Mouse (Mus musculus) adrenal gland, adult (tissue): ENCODE measurements at regions not wholly inside any gene's neighbourhood (a gene's known extent, or its start where the extent isn't known, plus 50 kb on each side); places are given as distances from the start of the nearest gene placed in this dataset.

Source experiments
- DNase-seq, 2 experiments: peaks; one replicate each; pipeline ENCODE4 v3.0.0; 2022 to 2023; ENCODE audit warnings: low spot score in 1 of 2; ENCODE audit not compliant: inconsistent age in 2 of 2

DNA sequence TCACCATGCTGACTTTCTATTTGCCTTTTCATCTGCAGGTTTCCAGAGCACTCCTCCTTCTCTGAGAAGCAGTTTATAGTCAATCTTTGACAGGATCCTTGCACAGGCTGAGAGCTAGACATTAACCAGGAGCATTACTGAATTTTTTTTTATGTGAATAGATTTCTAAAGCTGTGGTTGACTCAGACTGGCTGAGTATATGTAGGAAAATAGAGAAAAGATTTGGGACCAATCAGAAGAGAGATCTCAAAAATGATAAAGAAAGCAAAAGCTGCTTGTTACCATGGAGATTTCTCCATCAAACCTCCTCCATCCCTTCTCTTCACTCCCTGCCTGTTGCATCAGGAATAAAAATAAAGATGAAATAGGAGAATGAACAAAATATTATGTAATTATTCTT, 731.2 kb upstream of the Ndn start:
- DNase-seq = no peak

DNA sequence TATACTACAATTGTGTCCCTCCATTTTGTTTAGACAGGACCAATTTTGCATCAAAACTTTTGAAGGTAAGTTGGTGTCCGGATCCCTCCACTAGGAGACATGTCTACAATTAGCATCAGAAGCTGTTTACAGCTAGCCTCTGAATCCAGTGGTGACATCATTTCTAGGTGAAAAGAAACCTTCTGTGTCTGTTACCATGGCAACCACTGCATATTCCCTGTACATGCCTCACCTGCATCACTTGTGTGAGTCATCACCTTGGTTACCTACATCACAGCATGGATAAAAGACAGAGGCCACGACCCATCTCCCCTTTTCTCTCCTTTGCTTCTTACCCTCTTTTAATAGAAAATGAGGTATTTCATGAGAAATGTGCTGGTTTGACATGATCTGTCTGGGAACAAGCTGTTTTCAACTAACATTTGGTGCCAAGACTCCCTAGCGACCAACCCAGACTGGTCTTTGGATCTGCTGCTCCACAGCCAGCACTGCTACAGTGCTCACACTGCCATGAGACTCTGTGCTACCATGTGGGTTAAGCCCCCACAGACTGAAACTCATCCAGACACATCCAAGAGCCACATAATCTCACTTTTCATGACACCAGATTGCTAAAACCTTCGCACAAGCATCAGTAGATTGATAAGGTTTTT, 701.4 kb upstream of the Ndn start:
- no peak for DNase-seq

DNA sequence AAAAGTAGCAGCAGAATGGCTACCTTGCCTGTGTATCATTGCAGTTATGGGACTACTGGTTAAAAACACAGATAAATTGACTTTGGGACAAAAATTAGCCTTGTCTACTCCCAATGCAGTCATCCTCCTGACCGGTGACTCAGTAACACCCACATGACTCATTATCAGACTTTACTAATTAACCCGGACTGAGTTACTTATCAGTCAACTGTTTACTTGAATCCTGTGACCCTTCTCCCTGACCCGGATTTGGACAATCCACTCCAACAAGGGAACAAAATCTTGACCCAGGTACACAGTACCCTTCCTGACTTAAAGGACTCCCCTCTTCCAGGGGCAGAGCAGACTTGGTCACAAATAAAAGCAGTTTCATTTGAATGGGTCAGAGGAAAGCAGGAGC, 688.3 kb upstream of the Ndn start:
- no peak for DNase-seq

DNA sequence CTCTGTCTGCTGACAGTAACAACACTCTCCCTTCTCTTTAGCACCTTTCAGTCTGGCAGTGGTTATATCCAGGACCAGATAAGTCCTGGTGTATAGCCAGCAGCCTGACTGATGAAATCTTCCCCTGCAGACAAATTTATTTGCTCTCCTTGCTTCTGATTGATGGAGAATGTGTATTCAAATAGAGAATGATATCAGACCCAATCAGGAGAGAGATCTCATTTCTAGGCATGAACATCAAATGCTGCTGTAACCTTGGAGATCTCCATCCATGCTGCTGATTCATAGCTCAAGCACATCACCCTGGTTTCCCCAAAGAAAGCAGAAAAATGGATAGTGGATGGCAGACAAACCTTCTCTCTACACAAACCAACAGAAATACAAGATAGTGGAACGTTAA, 663.3 kb upstream of the Ndn start:
- DNase-seq = no peak

DNA sequence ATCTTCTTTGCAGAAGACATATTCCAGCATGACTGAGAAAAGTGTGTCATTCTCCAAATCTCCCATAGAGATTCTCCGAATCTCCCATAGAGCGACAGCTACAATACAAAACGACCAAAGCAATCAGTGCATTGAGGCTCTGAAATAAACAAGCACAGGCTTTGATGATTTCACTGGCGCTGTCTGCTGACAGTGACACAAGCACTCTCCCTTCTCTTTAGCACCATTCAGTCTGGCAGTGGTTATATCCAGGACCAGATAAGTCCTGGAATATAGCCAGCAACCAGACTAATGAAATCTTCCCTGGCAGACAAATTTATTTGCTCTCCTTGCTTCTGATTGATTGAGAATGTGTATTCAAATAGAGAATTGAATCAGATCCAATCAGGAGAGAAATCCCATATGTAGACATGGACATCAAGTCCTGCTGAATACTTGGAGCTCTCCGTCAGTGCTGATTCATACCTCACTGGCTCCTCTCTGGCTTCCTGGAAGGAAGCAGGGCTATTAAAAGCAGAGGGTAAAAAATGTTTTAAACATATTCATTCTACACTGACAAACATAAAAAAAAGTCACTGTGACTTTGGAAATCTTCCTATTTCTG, 661.2 kb upstream of the Ndn start:
- DNase-seq = no peak

DNA sequence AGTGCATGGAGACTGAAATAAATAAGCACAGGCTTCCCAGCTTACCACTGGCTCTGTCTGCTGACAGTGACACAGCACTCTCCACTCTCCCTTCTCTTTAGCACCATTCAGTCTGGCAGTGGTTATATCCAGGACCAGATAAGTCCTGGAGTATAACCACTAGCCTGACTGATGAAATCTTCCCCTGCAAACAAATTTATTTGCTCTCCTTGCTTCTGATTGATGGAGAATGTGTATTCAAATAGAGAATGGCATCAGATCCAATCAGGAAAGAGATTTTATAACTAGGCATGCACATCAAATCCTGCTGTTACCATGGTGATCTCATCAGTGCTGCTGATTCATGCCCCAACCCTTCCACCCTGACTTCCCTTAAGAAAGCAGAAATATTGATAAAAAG, 620.2 kb upstream of the Ndn start:
- no peak for DNase-seq

DNA sequence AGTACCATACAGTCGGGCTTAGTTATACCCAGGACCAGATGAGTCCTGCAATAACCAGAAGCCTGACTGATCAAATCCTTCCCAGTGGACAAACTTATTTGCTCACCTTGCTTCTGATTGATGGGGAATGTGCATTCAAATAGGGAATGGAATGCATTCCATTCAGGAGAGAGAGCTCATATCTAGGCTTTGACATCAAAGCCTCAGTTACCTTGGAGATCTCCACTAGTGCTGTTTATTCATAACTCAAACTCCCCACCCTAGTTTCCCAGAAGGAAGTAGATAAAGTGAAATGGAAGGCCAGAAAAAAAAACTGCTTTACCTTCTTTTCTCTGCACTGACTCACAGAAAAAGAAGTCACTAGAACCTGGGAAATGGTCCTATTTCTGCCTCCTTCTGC, 608.9 kb upstream of the Ndn start:
- DNase-seq = no peak

DNA sequence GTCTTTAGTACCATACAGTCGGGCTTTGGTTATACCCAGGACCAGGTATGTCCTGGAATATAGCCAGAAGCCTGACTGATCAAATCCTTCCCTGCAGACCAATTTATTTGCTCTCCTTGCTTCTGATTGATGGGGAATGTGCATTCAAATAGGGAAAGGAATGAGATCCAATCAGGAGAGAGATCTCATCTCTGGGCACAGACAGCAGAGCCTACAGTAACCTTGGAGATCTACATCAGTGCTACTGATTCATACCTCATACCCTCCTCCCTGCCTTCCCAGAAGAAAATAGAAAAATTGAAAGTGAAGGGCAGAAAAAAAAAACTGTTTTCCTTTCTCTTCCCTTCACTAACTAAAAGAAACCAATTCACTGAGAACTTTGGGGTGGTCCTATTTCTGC, 607.0 kb upstream of the Ndn start:
- peak in 1 of 2 experiments; percentile 19 for DNase-seq

DNA sequence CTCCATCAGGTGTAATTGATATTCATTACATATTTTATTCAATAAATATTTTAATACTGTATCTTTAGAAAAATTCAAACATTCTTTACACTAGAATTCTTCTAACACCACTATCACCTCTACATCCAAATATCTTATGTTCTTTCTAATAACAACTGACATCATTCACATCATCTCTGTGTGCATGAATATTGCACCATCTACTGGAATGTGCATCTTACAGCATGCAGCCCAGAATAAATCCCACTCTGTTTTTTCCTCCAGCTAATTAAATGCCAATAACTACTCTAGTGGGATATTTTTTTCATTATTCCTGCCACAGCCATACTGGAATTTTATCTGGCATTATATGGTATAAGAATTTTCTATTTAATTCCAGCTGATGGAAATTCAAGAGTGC, 576.5 kb upstream of the Ndn start:
- no peak for DNase-seq

DNA sequence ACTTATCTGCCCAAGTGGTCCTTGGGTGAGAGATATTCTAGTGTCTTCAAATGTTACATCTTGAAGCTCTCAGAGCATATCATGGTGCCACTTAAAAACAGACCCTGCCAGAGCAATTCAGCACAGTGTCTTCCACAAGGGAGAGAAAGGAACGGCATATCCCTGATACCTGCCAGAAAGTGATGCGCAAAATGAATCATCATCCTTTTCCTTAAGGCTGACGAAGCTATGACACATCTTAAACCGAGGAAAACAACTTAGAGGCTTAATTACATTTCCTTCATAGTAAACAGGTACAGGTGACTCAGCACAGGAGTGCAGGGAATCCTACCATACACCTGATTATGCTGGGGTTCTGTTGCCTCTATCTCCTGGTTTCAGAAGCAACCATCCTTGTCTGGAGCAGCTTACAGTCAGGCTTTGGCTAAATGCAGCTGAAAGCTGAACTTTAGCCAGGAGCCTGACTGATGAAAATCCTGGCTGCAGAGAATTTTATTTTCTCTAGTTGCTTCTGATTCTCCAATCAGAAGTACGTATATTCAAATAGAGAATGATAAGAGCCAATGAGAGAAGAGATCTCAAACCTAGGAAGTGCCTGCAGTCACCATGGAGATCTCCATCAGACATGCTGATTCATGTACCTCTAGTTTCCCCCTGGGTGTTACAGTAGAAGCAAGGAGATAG, 556.1 kb upstream of the Ndn start:
- DNase-seq = no peak

DNA sequence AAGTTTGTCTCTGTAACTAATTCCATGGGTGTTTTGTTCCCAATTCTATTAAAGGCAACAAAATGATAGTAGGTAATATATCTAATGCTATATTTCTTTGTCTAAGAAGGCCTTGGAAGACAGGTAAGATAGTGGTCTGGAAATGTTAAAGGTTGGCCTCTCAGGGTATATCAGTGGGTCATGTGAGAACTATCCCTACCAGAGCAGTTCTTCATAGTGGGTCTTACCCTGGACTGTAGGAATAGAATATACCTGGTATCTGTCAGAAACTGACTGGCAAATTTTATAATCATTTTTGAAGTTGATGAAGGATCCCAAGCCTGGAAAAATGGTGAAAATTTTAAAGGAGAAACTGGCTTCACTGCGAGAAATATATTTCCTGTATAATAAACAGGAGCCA, 509.5 kb upstream of the Ndn start:
- no peak for DNase-seq

DNA sequence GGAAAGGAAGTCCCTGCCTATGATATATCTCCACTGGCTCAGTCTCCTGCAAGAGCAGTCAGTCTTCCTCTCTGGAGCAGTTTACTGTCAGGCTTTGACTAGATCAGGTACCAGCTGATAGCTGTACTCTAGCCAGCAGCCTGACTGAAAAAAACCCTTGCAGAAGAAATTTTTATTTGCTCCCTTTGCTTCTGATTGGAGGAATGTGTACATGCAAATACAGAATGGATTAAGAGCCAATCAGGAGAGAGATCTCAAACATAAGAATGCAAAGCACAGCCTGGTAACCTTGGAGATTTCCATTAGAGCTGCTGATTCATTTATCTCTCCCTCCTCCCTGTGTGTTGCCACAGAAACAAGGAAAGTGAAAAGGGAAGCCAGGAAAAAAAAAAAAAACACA, 509.1 kb upstream of the Ndn start:
- DNase-seq = peak; percentile 5 to 39

DNA sequence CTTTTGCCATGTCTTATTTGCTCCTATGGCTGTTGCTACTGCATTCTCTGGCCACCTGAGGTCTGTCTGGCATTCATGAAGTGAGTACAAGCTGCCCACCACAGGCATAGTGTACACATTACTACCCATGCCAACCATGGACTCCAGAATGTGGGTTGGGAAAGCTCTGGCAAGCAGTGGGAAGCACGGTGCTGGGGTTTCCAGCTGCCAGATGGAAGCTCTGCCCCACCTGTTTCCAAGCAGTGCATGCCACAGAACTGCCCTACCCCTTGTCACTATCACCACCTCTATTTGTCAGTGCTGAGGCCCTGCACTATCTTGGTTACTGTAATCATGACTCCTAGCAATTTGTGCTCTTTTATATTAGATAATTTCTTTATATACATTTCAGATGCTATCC, 494.4 kb upstream of the Ndn start:
- DNase-seq = no peak

DNA sequence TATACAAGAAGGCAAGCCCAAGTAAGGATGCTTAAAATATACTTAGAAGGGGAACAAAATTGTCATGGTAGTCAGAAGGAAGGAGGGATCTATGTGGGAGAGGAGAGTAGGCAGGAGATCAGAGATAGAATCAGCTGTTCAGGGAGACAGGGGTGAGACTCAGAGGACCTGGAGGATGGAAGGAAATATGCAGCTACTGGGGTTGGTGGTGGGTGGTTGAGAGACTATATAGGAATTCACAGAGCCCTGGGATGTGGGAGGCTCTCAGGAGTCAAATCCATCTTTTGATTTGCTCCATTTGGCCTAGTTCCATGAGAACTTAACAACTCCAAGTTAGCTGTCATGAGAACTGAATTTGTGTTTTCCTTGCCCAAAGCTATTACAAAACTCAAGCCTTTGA, 481.9 kb upstream of the Ndn start:
- no peak for DNase-seq

DNA sequence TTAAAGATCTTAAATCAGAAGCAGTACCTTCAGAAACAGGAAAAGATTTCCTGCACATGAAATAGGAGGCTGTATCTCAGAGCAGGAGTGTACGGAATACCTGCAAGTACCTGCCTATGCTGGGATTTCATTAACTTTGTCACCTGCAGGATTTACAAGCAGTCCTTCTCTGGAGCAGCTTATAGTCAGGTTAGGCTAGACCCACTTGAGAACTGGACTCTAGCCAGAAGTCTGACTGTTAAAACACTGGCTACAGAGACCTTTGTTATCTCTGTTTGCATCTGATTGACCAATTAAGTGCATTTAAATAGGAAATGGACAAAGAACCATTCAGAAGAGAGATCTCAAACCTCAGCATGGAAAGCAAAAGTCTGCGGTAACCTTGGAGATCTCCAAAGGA, 480.0 kb upstream of the Ndn start:
- no peak for DNase-seq

DNA sequence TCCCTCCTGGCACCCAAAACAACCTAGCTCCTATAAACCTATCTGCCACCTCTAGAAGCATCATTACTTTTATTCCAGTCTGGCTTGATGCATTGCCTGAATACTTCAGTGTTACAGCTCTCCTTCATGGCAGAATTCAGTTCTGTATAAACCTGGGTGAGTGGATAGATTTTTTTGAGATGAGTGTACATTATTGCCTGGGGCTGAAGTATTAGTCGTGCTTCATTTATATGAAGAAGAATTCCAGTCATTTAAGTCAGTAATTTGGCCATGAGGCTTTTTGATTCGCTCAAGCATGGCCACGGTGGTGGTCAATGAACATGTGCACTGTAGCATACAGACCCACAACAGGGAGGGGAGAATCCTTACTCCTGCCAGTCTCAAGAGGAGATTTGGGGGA, 470.1 kb upstream of the Ndn start:
- DNase-seq = no peak

DNA sequence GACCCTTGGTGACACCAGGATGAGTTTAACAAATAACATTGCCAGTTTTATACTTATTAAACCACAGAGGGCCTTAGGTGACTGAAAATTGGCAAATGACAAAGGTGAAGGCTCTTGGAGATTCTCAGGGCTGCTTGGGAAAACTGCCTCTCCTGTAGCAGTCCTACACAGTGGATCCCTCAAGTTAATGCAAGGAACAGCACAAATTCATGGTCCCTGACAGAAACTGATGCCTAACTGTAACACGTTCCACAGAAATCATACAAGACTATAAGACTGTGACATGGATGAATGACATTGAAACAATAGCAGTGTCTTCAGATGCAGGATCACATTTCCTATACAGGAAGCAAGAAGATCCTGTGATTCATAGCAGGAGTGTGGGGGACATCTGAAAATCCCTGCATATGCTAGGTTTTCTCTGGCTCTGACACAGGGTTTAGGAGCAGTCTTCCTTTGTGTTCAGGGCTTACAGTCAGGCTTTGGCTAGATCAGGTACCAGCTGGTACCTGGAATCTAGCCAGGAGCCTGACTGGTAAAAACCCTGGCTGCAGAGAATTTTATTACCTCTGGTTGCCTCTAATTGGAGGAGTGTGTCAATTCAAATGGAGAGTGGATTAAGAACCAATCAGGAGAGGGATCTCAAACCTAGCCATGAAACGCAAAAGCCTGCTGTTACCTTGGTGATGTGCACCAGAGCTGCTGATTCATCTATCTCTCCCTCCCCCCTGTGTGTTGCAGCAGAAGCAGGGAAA, 468.9 kb upstream of the Ndn start:
- peak; percentile 15 to 43 for DNase-seq

DNA sequence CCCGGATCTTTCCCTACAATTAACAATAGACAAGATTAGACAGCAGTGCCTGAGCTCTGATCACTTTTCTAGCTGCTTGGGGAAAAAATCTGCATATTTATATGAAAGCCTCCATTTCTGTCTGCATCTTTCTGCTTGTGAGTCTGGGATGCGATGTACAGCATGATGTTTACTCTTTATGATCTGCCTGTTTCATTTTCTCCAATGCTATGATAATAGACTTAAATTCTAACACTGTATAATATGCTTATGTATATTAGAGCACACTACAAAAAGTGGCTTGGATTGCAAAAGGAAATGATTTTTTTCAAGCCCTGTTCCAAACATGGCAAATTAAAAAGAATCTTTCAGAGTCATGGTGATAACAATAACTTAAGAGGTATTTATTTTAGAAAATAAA, 468.3 kb upstream of the Ndn start:
- DNase-seq = no peak

DNA sequence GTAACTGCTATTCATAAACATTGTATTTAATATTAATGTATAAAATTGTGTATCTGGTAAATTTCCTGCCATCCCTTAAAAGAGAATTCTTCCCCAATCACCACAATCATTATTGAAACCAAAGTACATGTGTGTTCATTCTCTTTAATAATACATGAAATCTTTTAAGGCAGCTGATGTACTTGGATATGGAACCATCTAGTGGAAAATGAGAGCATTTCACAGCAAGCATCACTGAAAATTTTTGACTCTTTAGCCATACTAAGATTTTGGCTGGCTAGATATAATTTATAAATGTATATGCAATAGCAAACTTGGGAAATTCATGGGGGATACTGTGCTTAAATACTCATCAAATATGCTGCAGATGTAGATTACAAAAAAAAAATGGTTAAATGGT, 467.8 kb upstream of the Ndn start:
- no peak for DNase-seq
